9 mouse cellular contexts compared by ENCODE assay signal in the genomic region with DNA sequence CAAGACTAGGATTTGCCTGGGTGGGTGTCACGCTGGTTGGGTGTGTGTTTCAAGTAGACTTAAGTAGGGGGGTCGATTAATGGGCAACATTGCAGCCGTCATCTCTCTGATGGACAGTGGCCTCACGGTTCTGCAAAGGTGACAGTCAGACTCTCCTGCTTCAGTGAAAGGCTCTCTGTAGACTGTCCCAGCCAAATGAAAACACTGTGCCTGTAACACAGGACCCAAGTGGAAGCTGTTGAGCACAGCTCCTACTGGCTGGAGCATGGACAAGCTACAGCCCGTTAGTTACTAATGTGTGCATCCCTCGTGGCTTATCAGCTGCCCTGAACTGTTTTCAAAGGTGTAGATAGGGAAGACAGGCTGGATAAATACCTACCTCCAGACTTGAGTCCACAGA. TPM values are rescaled to one million over a fixed set of nuclear protein-coding genes. Genes with fewer than 3 reads are reported as not detected.
DNase-seq lines count a peak whose midpoint lies in the region; ATAC-seq and TF ChIP-seq lines count a peak whose summit lies in the region.
"Had no signal": no experiment of that assay in that cellular context is flagged by ENCODE, and none has a peak within 500 bp of the region (broad histone marks: within the 10 kb centered on the region; RNA-seq: fewer than 3 reads in every experiment).

No protein-coding gene starts in this region.

- H3K4me2 ChIP-seq in heart, embryonic 13.5 days = peak overlapping the region; percentile 70
- H3K4me2 ChIP-seq in midbrain, embryonic 12.5 days (replicated peaks) = peak overlapping the region; percentile 63

- H3K27ac ChIP-seq in kidney, adult 2 months (ENCODE audit: insufficient read depth, low read depth, low read length) = peak overlapping the region; percentile 43
- peak overlapping the region; percentile 88; the same call in 1 of the 2 replicates for H3K27ac ChIP-seq in embryonic facial prominence, embryonic 10.5 days (replicated peaks)
- peak overlapping the region; percentile 82 for H3K27ac ChIP-seq in heart, embryonic 13.5 days (replicated peaks)
- H3K27ac ChIP-seq in midbrain, embryonic 12.5 days (replicated peaks) = peak overlapping the region; percentile 84; the same call in 1 of the 2 replicates

- H3K36me3 ChIP-seq in kidney, adult 2 months (ENCODE audit: control insufficient read depth, insufficient read depth, low read length) = no peaks in the 10 kb centered on the region
- peaks cover 41% of the 10 kb centered on the region for H3K36me3 ChIP-seq in embryonic facial prominence, embryonic 10.5 days (replicated peaks)
- H3K36me3 ChIP-seq in heart, embryonic 13.5 days = peaks cover 4% of the 10 kb centered on the region; the same call in 1 of the 2 replicates
- H3K36me3 ChIP-seq in midbrain, embryonic 12.5 days = peaks cover 23% of the 10 kb centered on the region

- peak overlapping the region; percentile 86 for H3K9ac ChIP-seq in heart, embryonic 13.5 days
- H3K9ac ChIP-seq in midbrain, embryonic 12.5 days (replicated peaks) = peak overlapping the region; percentile 73; the same call in 1 of the 2 replicates

- TF ChIP-seq POLR2A in kidney, adult 2 months (IDR thresholded peaks at IDR 0.05; ENCODE audit: low read depth, low read length) = no peak

- WGBS in kidney, adult 2 months = 43% methylated on average over 6 of the region's 6 CpGs
- 63% methylated on average over 6 of the region's 6 CpGs for WGBS in embryonic facial prominence, embryonic 10.5 days
- 39% methylated on average over 6 of the region's 6 CpGs for WGBS in heart, embryonic 13.5 days
- 44% methylated on average over 6 of the region's 6 CpGs for WGBS in midbrain, embryonic 12.5 days

- no peaks in the 10 kb centered on the region for H3K9me3 ChIP-seq in embryonic facial prominence, embryonic 10.5 days
- no peaks in the 10 kb centered on the region for H3K9me3 ChIP-seq in heart, embryonic 13.5 days
- H3K9me3 ChIP-seq in midbrain, embryonic 12.5 days = no peaks in the 10 kb centered on the region

- no peak for TF ChIP-seq CTCF in kidney, adult 2 months (conservative IDR thresholded peaks at IDR 0.05; ENCODE audit: insufficient read depth, insufficient read length, low read depth, low read length)

- peaks cover 46% of the 10 kb centered on the region for H3K4me1 ChIP-seq in kidney, adult 2 months (ENCODE audit: control insufficient read depth, insufficient read depth, low read length)
- H3K4me1 ChIP-seq in embryonic facial prominence, embryonic 10.5 days = peaks cover 93% of the 10 kb centered on the region
- H3K4me1 ChIP-seq in heart, embryonic 13.5 days = peaks cover 76% of the 10 kb centered on the region
- H3K4me1 ChIP-seq in midbrain, embryonic 12.5 days = peaks cover 81% of the 10 kb centered on the region

- no peaks in the 10 kb centered on the region for H3K27me3 ChIP-seq in kidney, adult 2 months (replicated peaks; ENCODE audit: control insufficient read depth, insufficient read depth, low read length)
- H3K27me3 ChIP-seq in embryonic facial prominence, embryonic 10.5 days (replicated peaks; ENCODE audit: low read depth, poor library complexity, severe bottlenecking) = peaks cover 12% of the 10 kb centered on the region
- peaks cover 11% of the 10 kb centered on the region for H3K27me3 ChIP-seq in heart, embryonic 13.5 days (replicated peaks)
- peaks cover 10% of the 10 kb centered on the region for H3K27me3 ChIP-seq in midbrain, embryonic 12.5 days

- H3K4me3 ChIP-seq in kidney, adult 2 months (ENCODE audit: insufficient read depth, low read depth, low read length) = peak overlapping the region; percentile 30; the same call in 1 of the 2 replicates
- peak overlapping the region; percentile 72 for H3K4me3 ChIP-seq in embryonic facial prominence, embryonic 10.5 days
- H3K4me3 ChIP-seq in heart, embryonic 13.5 days = peak overlapping the region; percentile 64
- peak overlapping the region; percentile 58 for H3K4me3 ChIP-seq in midbrain, embryonic 12.5 days

- DNase-seq in kidney, adult 2 months = peak; percentile 8
- no peak for DNase-seq in kidney, adult 11 months
- DNase-seq in embryonic facial prominence, embryonic 10.5 days (ENCODE audit: low spot score) = no peak
- DNase-seq in spleen, adult 12 weeks (ENCODE audit: low spot score) = no peak
- no peak for DNase-seq in ovary, postnatal 10 days (ENCODE audit: low spot score)
- DNase-seq in layer of hippocampus, adult 18-20 months (ENCODE audit: low spot score in 2 of 2) = no peak
- DNase-seq: adrenal gland, adult 2 months had no signal

- ATAC-seq in heart, embryonic 13.5 days (ENCODE audit: extremely low read depth, insufficient number of reproducible peaks, low FRiP score, low TSS enrichment) = no peak
- no peak for ATAC-seq in midbrain, embryonic 12.5 days (ENCODE audit: low FRiP score, low read depth)

RNA-seq across cellular contexts. Expression of gene Ackr3, which starts 3.5 kb away (rescaled TPM):
- polyA plus RNA-seq in kidney, adult 2 months (2012; rRNA removed) = 128 and 172 TPM in 2 replicates
- polyA plus RNA-seq in embryonic facial prominence, embryonic 10.5 days (2016; fragmentation: Nextera tagmentation; extraction: Ambion mirVana) = 20.0 and 22.4 TPM in 2 replicates
- polyA plus RNA-seq in heart, embryonic 13.5 days (2015; fragmentation: Nextera tagmentation; extraction: Ambion mirVana) = 38.3 and 38.5 TPM in 2 replicates
- 26.6 and 27.4 TPM in 2 replicates for polyA plus RNA-seq in midbrain, embryonic 12.5 days (2016; fragmentation: Nextera tagmentation; extraction: Ambion mirVana)
- total RNA-seq in layer of hippocampus, adult 18-20 months (2021) = 10 to 100 TPM; 15.5 to 15.9 TPM

RNA-seq across cellular contexts. Expression of gene Iqca, which starts 54.1 kb away (rescaled TPM):
- 0.05 and 0.33 TPM in 2 replicates for polyA plus RNA-seq in kidney, adult 2 months (2012; rRNA removed)
- 0.20 TPM in 1 of 2 replicates, not detected in the other for polyA plus RNA-seq in embryonic facial prominence, embryonic 10.5 days (2016; fragmentation: Nextera tagmentation; extraction: Ambion mirVana)
- polyA plus RNA-seq in heart, embryonic 13.5 days (2015; fragmentation: Nextera tagmentation; extraction: Ambion mirVana) = 0.06 and 0.33 TPM in 2 replicates
- 0.59 TPM in 1 of 2 replicates, not detected in the other for polyA plus RNA-seq in midbrain, embryonic 12.5 days (2016; fragmentation: Nextera tagmentation; extraction: Ambion mirVana)
- total RNA-seq in layer of hippocampus, adult 18-20 months (2021) = 1 to 10 TPM in 1 of 2 experiments, under 1 TPM in 1; 0.89 to 1.0 TPM
- total RNA-seq: adrenal gland, adult 2 months had no signal
- polyA plus RNA-seq: adrenal gland, adult 2 months had no signal
